Mouse (Mus musculus) midbrain, postnatal 0 days (tissue): Measurements from ENCODE around the gene Rps3. TPM values are rescaled to one million over a fixed set of nuclear protein-coding genes. Genes with fewer than 3 reads are reported as not detected.

Source experiments
- ATAC-seq: fragments of 200-750 bp; cut with Nextera tagmentation; 2 replicates; pipeline ENCODE4 v1.8.0; 2017; ENCODE audit warnings: moderate number of reproducible peaks, mild to moderate bottlenecking, moderate TSS enrichment, moderate library complexity; ENCODE audit not compliant: low FRiP score
- DNase-seq: peaks from one replicate; pipeline ENCODE4 v3.0.0-alpha.2; 2015; ENCODE audit warnings: low spot score
- H3K27ac ChIP-seq: fragments of 300-500 bp; sonication (generic); 2 replicates; pipeline ENCODE4 v1.5.1; 2014; ENCODE audit warnings: low read depth, mild to moderate bottlenecking, low read length, mixed read lengths
- H3K27me3 ChIP-seq: fragments of 300-500 bp; sonication (generic); 2 replicates; pipeline ENCODE4 v1.6.1; 2014; ENCODE audit warnings: low read length, control low read depth, mixed read lengths; ENCODE audit not compliant: insufficient read depth
- H3K36me3 ChIP-seq: fragments of 300-500 bp; sonication (generic); 2 replicates; pipeline ENCODE4 v1.6.1; 2014; ENCODE audit warnings: low read length, control low read depth, mixed read lengths; ENCODE audit not compliant: insufficient read depth
- H3K4me1 ChIP-seq: fragments of 300-500 bp; sonication (generic); 2 replicates; pipeline ENCODE4 v1.6.1; 2014; ENCODE audit warnings: mild to moderate bottlenecking, control low read depth, antibody characterized with exemption, low read length, mixed read lengths; ENCODE audit not compliant: insufficient read depth
- H3K4me2 ChIP-seq: fragments of 300-500 bp; sonication (generic); 2 replicates; pipeline ENCODE4 v1.6.1; 2014; ENCODE audit warnings: low read depth, mild to moderate bottlenecking, low read length, mixed read lengths; ENCODE audit not compliant: poor library complexity, severe bottlenecking
- H3K4me3 ChIP-seq: fragments of 300-500 bp; sonication (generic); 2 replicates; pipeline ENCODE4 v1.5.1; 2014; ENCODE audit warnings: low read depth, mild to moderate bottlenecking, low read length, moderate library complexity
- H3K9ac ChIP-seq: fragments of 300-500 bp; sonication (generic); replicated peaks from 2 replicates; pipeline ENCODE4 v1.6.1; 2014; ENCODE audit warnings: mild to moderate bottlenecking, low read length, moderate library complexity, mixed read lengths; ENCODE audit not compliant: poor library complexity, severe bottlenecking
- H3K9me3 ChIP-seq: fragments of 300-500 bp; sonication (generic); 2 replicates; pipeline ENCODE4 v1.6.1; 2016; ENCODE audit warnings: low read length, control low read depth
- CTCF ChIP-seq: IDR thresholded peaks from 2 replicates; pipeline ENCODE4 v1.5.1; 2016; ENCODE audit warnings: antibody characterized with exemption, mild to moderate bottlenecking
- WGBS: fragments of 180-500 bp; shearing (Covaris S2); extraction: QIAGEN DNeasy Blood & Tissue Kit; methylation state at CpG from one replicate; pipeline ENCODE4 v1.1.7; 2014; 5-methylcytosine and 5-hydroxymethylcytosine counted together
- polyA plus RNA-seq: library from polyadenylated mRNA; unstranded; fragments of >200 nt; fragmentation: Nextera tagmentation; extraction: Ambion mirVana; gene quantifications from 2 replicates; pipeline ENCODE4 v1.2.1, GENCODE M21; 2015
- total RNA-seq: library from RNA; depleted of rRNA; stranded (reverse); fragments of >200 nt; gene quantifications from 2 replicates; pipeline ENCODE4 v1.2.3, GENCODE M21; 2014

The Rps3 gene
- total and polyA plus RNA-seq, 2 experiments from 2014 or later, result 440 to 453 TPM

DNA sequence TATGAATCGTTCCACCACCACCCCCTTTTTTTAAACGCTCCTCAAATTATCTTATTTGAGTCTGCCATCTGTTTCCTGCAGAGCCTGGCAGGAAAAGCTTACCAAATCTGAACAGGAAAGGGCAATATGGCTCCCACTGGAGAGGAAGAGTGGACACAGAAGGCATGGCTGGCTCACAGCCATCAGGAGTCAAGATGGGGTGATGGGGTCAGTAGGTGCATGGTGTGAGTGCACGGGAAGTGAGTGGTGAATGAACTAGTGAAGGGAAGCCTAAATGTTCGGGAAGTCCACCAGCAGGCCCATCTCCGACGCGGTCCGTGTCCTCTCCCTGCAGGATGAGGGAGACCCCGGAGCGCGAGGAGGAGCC lies 15.6 kb downstream of the Rps3 start:
- H3K27me3 ChIP-seq, result no peaks in the 10 kb centered on the region
- peak overlapping the region; percentile 51 for H3K4me3 ChIP-seq
- no peak for ATAC-seq
- H3K4me2 ChIP-seq, result peak overlapping the region; percentile 72
- DNase-seq, result peak; percentile 53
- H3K36me3 ChIP-seq, result peaks cover 6% of the 10 kb centered on the region
- H3K27ac ChIP-seq, result peak overlapping the region; percentile 92
- WGBS, result 14% methylated on average over 9 of the region's 11 CpGs
- H3K9me3 ChIP-seq, result no peaks in the 10 kb centered on the region
- no peak for TF ChIP-seq CTCF
- peaks cover 11% of the 10 kb centered on the region; the same call in 1 of the 2 replicates for H3K4me1 ChIP-seq
- H3K9ac ChIP-seq, result peak overlapping the region; percentile 72

- Histone ChIP-seq H3K9me3 (no peaks in the 10 kb centered on the region), H3K4me3 (no peak within 1 kb of the TSS), H3K4me1 (peaks cover 11% of the 10 kb centered on the region; the same call in 1 of the 2 replicates), H3K9ac (no peak within 1 kb of the TSS; the same call in 1 of the 2 replicates), H3K27ac (peak within 1 kb of the TSS; percentile 47; the same call in 1 of the 2 replicates), H3K36me3 (peaks cover 9% of the 10 kb centered on the region), H3K4me2 (peak within 1 kb of the TSS; percentile 28), H3K27me3 (no peaks in the 10 kb centered on the region)
- 12% methylated on average over 8 of the region's 8 CpGs for WGBS
- peak; percentile 54 for DNase-seq
- TF ChIP-seq CTCF, result no peak
- ATAC-seq, result no peak
Measured at GRCm38 (mm10) chr7:99465811-99466210, 17.7 kb downstream of the Rps3 start, which contains the start of gene Klhl35. Gene Klhl35 (plus strand): TSS chr7:99466004.

DNA sequence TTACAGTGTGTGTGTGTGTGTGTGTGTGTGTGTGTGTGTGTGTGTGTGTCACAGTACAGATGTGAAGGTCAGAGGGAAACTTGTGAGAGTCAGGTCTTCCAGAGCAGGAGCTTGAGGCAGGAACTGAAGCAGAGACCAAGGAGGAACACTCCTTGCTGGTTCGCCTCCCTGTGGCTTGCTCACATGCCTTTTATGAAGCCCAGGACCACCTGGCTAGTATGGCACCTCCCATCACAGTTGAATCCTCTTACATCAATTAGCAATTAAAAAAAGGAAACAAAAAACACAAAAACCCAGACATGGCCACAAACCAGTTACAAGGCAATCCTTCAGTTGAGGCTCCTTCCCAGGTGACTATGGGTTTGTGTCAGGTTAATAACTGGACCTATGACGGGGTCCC lies 20.4 kb downstream of the Rps3 start:
- no peak for DNase-seq
- H3K4me3 ChIP-seq, result no peak overlapping the region
- H3K27me3 ChIP-seq, result no peaks in the 10 kb centered on the region
- H3K4me1 ChIP-seq, result peaks cover 11% of the 10 kb centered on the region; the same call in 1 of the 2 replicates
- H3K4me2 ChIP-seq, result no peak overlapping the region
- TF ChIP-seq CTCF, result no peak
- H3K36me3 ChIP-seq, result peaks cover 26% of the 10 kb centered on the region
- ATAC-seq, result no peak
- no peak overlapping the region for H3K27ac ChIP-seq
- H3K9me3 ChIP-seq, result no peaks in the 10 kb centered on the region
- no peak overlapping the region for H3K9ac ChIP-seq
- WGBS, result 82% methylated on average over 2 of the region's 2 CpGs

DNA sequence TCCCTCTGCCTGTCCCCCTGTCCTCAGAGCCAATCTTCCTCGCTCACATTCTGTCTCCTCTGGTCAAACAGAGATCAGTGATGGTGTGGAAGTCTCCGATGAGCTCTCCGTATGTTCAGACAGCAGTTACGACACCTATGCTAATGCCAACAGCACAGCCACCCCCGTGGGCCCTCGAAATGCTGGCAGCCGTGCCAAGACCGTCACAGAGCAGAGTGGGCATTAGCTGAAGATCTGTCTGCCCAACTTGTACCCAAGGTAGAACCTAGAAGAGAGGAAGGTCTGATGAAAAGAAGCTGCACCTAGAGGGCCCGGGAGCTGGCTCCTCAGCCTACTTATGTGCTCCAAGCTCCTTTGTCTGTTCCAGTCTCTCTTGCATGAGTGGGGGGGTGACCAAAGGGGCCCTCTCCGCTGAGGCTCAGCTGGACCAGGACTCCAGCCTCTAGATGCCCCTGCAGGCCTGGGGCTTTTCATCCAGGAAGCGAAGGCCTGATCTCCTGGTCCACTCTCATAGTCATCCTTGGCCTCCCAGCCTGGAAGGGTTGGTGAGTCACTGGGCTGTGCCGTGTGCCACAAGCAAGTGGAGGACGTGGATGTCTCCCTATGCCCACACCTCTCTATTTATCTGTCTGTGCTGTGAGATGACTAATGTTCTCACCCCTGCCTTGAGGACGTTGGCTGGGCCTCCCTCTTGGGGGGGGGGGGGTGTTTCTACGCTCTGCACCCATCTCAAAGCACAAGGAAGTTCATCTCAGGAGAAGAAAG lies 23.5 kb downstream of the Rps3 start:
- Histone ChIP-seq H3K4me3 (no peak overlapping the region), H3K9ac (no peak overlapping the region), H3K36me3 (peaks cover 34% of the 10 kb centered on the region), H3K4me1 (no peaks in the 10 kb centered on the region), H3K4me2 (no peak overlapping the region), H3K9me3 (no peaks in the 10 kb centered on the region), H3K27ac (no peak overlapping the region), H3K27me3 (no peaks in the 10 kb centered on the region)
- no peak for DNase-seq
- no peak for ATAC-seq
- 92% methylated on average over 14 of the region's 15 CpGs for WGBS
- no peak for TF ChIP-seq CTCF

- no peaks in the 10 kb centered on the region for H3K4me1 ChIP-seq
- no peak for DNase-seq
- H3K9ac ChIP-seq, result no peak overlapping the region
- H3K27ac ChIP-seq, result no peak overlapping the region
- no peaks in the 10 kb centered on the region for H3K9me3 ChIP-seq
- H3K4me3 ChIP-seq, result no peak overlapping the region
- H3K36me3 ChIP-seq, result peaks cover 34% of the 10 kb centered on the region
- ATAC-seq, result no peak
- H3K4me2 ChIP-seq, result no peak overlapping the region
- WGBS, result 93% methylated on average over 8 of the region's 8 CpGs
- no peaks in the 10 kb centered on the region for H3K27me3 ChIP-seq
- TF ChIP-seq CTCF, result no peak
Measured at GRCm38 (mm10) chr7:99458849-99459248, 24.7 kb downstream of the Rps3 start.

DNA sequence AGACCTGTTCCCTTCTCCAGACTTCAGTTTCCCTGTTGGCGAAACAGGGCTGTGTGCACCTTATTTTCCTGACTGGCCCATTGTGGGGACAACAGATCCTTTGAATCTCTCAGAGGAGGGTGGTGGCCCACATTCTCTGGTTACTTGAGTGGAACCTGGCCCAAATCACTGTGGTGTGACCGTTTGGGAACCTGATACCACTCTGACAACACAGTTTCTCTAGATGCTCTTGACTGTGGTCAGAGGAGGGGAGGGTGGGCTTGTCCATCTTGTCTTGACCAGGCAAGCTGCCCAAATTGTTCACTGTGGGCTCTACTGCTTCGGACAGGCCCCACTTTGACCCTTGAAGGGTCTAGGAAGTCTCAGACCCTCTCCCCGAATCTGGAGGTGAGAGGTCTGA lies 29.5 kb downstream of the Rps3 start:
- DNase-seq (no peak), ATAC-seq (no peak)
- H3K4me2 ChIP-seq, result no peak overlapping the region
- no peak for TF ChIP-seq CTCF
- H3K4me1 ChIP-seq, result no peaks in the 10 kb centered on the region
- no peak overlapping the region for H3K27ac ChIP-seq
- WGBS, result 81% methylated on average over 4 of the region's 4 CpGs
- no peaks in the 10 kb centered on the region for H3K9me3 ChIP-seq
- H3K27me3 ChIP-seq, result no peaks in the 10 kb centered on the region
- H3K9ac ChIP-seq, result no peak overlapping the region
- peaks cover 13% of the 10 kb centered on the region for H3K36me3 ChIP-seq
- H3K4me3 ChIP-seq, result no peak overlapping the region
